ENCODE assay signal across 12 mouse cellular contexts in genomic region chrX:101515710-101516109, GRCm38 (mm10). TPM values are rescaled to one million over a fixed set of nuclear protein-coding genes. Genes with fewer than 3 reads are reported as not detected.
A peak's percentile ranks its signal among the peaks of the same experiment; 100 is the strongest.
DNase-seq lines count a peak whose midpoint lies in the region; ATAC-seq and TF ChIP-seq lines count a peak whose summit lies in the region.
"Had no signal": no experiment of that assay in that cellular context is flagged by ENCODE, and none has a peak within 500 bp of the region (broad histone marks: within the 10 kb centered on the region; RNA-seq: fewer than 3 reads in every experiment).

No protein-coding gene starts in this region.

- no peaks in the 10 kb centered on the region for H3K4me1 ChIP-seq in kidney, adult 2 months (ENCODE audit: control insufficient read depth, insufficient read depth, low read length)
- H3K4me1 ChIP-seq in kidney, embryonic 15.5 days: no peaks in the 10 kb centered on the region
- H3K4me1 ChIP-seq: embryonic facial prominence, embryonic 15.5 days had no signal

- TF ChIP-seq POLR2A in kidney, adult 2 months (IDR thresholded peaks at IDR 0.05; ENCODE audit: low read depth, low read length): no peak

- no peak for ATAC-seq in kidney, embryonic 15.5 days (replicated peaks; ENCODE audit: low FRiP score)
- ATAC-seq in common myeloid progenitor, adult 5-6 weeks (replicated peaks; ENCODE audit: low read depth, poor library complexity, severe bottlenecking): peak; percentile 69

- H3K4me3 ChIP-seq in kidney, adult 2 months (ENCODE audit: insufficient read depth, low read depth, low read length): no peak overlapping the region
- no peak overlapping the region for H3K4me3 ChIP-seq in kidney, embryonic 15.5 days (replicated peaks)
- H3K4me3 ChIP-seq: embryonic facial prominence, embryonic 15.5 days had no signal

- no peaks in the 10 kb centered on the region for H3K36me3 ChIP-seq in kidney, adult 2 months (ENCODE audit: control insufficient read depth, insufficient read depth, low read length)
- no peaks in the 10 kb centered on the region for H3K36me3 ChIP-seq in kidney, embryonic 15.5 days
- H3K36me3 ChIP-seq: embryonic facial prominence, embryonic 15.5 days had no signal

- H3K27me3 ChIP-seq in kidney, adult 2 months (replicated peaks; ENCODE audit: control insufficient read depth, insufficient read depth, low read length): no peaks in the 10 kb centered on the region
- H3K27me3 ChIP-seq in kidney, embryonic 15.5 days: no peaks in the 10 kb centered on the region
- H3K27me3 ChIP-seq: embryonic facial prominence, embryonic 15.5 days had no signal

- TF ChIP-seq CTCF in kidney, adult 2 months (conservative IDR thresholded peaks at IDR 0.05; ENCODE audit: insufficient read depth, insufficient read length, low read depth, low read length): peak; percentile 18; the same call in 1 of the 2 replicates

- H3K9ac ChIP-seq in kidney, embryonic 15.5 days: no peak overlapping the region
- H3K9ac ChIP-seq: embryonic facial prominence, embryonic 15.5 days; hindbrain, embryonic 14.5 days had no signal

- no peaks in the 10 kb centered on the region for H3K9me3 ChIP-seq in kidney, embryonic 15.5 days (replicated peaks)
- H3K9me3 ChIP-seq: embryonic facial prominence, embryonic 15.5 days had no signal

- 8% methylated on average over 2 of the region's 2 CpGs for WGBS in kidney, adult 2 months
- WGBS in kidney, embryonic 15.5 days: 20% methylated on average over 2 of the region's 2 CpGs

- peak; percentile 8 for DNase-seq in kidney, adult 2 months
- peak; percentile 3 to 5 for DNase-seq in right cerebral cortex, adult 2 months (ENCODE audit: low spot score in 2 of 2)
- no peak for DNase-seq in right cerebral cortex, postnatal 4 days
- no peak for DNase-seq in adrenal gland, postnatal 4 days (ENCODE audit: low spot score in 2 of 2)
- DNase-seq in frontal cortex, postnatal 14 days (ENCODE audit: low spot score in 2 of 2): no peak
- DNase-seq: gastrocnemius, postnatal 36 days; lung, adult 2 months; thymus, postnatal 25 days had no signal

- no peak overlapping the region for H3K4me2 ChIP-seq in kidney, embryonic 15.5 days
- H3K4me2 ChIP-seq: embryonic facial prominence, embryonic 15.5 days; hindbrain, embryonic 14.5 days had no signal

- no peak overlapping the region for H3K27ac ChIP-seq in kidney, adult 2 months (ENCODE audit: insufficient read depth, low read depth, low read length)
- no peak overlapping the region for H3K27ac ChIP-seq in kidney, embryonic 15.5 days
- H3K27ac ChIP-seq: embryonic facial prominence, embryonic 15.5 days; hindbrain, embryonic 14.5 days had no signal

RNA-seq across cellular contexts. Expression of gene Taf1, which starts 16.8 kb away (rescaled TPM):
- polyA plus RNA-seq in kidney, adult 2 months (2012; rRNA removed): 3.2 and 5.0 TPM in 2 replicates
- 13.9 and 14.9 TPM in 2 replicates for polyA plus RNA-seq in kidney, embryonic 15.5 days (2015; fragmentation: Nextera tagmentation; extraction: Ambion mirVana)
- 80.9 and 87.4 TPM in 2 replicates for total RNA-seq in common myeloid progenitor, adult 5-6 weeks (2017)
- total RNA-seq in adrenal gland, postnatal 4 days (2021): 10 to 100 TPM; 30.9 to 45.0 TPM

Comparison
In these comparisons a context has a peak if more than half of its experiments do, and no peak if none do; other contexts are left out.
1. DNase-seq: peak in kidney, adult 2 months (single experiment) and right cerebral cortex, adult 2 months (2 of 2); none in right cerebral cortex, postnatal 4 days (single experiment), adrenal gland, postnatal 4 days (0 of 2) and frontal cortex, postnatal 14 days (0 of 2).